Mouse (Mus musculus): ENCODE data around the gene Erlec1. TPM values are rescaled to one million over a fixed set of nuclear protein-coding genes. Genes with fewer than 3 reads are reported as not detected.

Gene Erlec1
- polyA plus RNA-seq, 1 experiment from 2014 or later, result 9.0 TPM

DNA sequence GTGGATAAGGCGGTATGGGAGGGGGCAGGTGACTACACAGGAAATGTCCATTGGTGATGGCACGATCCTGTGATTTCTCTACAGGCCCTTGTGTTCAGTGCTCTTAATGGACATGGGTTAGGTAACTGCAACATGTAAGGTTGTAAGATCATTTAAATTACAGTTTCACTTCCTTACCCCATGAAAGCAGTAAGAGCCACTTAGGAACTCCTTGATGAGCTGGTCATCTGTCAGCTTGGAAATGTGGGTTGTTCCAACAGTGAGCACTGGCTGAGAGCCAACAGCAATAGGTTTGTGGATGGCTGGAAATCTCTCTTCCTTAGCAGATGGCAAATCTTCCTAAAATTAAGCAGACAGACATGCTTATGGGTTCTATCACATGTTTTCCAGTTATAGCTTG is 10.6 kb downstream of the Erlec1 start:
- Histone ChIP-seq H3K4me1 (replicated peaks) (no peaks in the 10 kb centered on the region), H3K36me3 (peaks cover 57% of the 10 kb centered on the region)
- 100% methylated on average over 2 of the region's 2 CpGs for WGBS

DNA sequence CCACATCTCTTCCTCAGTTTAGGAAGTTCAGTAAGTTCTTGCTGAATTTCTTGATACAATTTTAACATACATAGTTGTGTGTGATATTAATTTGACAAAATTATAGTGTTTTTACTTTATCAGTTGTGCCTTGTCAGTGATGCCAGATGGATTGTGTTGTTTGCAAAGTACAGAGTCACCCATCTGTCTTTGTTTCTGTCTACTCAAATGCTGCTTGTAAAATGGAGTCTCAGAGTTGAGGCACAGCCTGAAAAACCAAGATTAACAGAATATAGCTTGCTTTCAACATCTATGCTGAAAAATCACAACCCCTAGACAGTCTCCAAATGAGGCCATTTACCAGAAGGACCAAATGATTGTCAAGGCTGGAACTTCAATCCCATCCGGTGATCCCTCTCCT is 25.6 kb downstream of the Erlec1 start:
- 100% methylated on average over 1 of the region's 1 CpGs for WGBS
- Histone ChIP-seq H3K4me3 (no peak overlapping the region), H3K4me2 (no peak overlapping the region), H3K27ac (no peak overlapping the region), H3K9me3 (replicated peaks) (no peaks in the 10 kb centered on the region), H3K9ac (no peak overlapping the region), H3K27me3 (no peaks in the 10 kb centered on the region), H3K4me1 (replicated peaks) (no peaks in the 10 kb centered on the region), H3K36me3 (peaks cover 35% of the 10 kb centered on the region)
- ATAC-seq (replicated peaks; ENCODE audit: insufficient number of reproducible peaks, insufficient read depth, low FRiP score, low read depth), result no peak

More for the DNA sequence above, 10.6 kb downstream of the Erlec1 start:
- Histone ChIP-seq H3K4me3 (no peak overlapping the region), H3K9ac (no peak overlapping the region), H3K4me2 (no peak overlapping the region), H3K9me3 (replicated peaks) (no peaks in the 10 kb centered on the region), H3K27me3 (no peaks in the 10 kb centered on the region), H3K27ac (no peak overlapping the region)
- ATAC-seq (replicated peaks; ENCODE audit: insufficient number of reproducible peaks, insufficient read depth, low FRiP score, low read depth), result no peak

DNA sequence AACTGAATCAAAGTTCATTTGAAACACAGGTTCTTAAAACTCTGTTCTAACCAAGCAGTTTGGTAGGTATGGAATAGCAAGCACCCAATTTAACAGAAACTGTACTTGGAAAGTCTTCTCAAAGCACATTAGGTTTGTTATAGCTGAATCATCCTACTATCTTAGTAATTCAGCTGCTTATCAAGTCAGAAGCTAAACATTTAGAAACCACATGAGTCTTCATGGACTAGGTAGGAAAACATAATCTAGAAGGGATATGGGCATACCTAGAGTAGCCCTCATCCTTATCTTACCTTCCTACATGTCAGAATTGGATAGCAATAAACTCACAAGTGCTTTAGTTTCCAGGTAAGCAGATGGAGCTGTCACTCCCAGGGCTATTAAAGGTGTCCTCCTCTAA is 26.1 kb downstream of the Erlec1 start:
- no peak overlapping the region for H3K9ac ChIP-seq
- H3K27me3 ChIP-seq, result no peaks in the 10 kb centered on the region
- no peak overlapping the region for H3K4me2 ChIP-seq
- H3K4me3 ChIP-seq, result no peak overlapping the region
- no peak overlapping the region for H3K27ac ChIP-seq
- no peak for ATAC-seq (replicated peaks; ENCODE audit: insufficient number of reproducible peaks, insufficient read depth, low FRiP score, low read depth)
- no peaks in the 10 kb centered on the region for H3K9me3 ChIP-seq (replicated peaks)
- peaks cover 35% of the 10 kb centered on the region for H3K36me3 ChIP-seq
- no peaks in the 10 kb centered on the region for H3K4me1 ChIP-seq (replicated peaks)

DNA sequence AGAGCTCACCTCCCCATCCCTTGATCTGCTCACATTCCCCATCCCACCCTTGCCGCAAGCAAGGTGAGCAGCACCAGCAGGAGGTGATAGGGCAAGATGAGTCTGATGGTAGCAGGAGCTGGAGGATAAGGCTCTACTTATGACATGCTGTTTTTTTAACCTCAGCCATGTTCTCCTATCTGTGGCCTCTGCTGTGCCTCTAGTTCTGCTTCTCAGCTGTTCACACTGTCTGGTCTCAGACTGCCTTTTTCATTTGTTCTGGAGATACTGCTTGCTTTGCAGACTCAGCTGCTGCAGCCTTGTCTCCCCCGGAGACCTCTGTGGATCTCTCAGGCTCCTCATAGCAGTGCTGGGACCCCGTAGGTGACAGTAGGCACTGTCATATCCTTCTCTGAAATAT is 30.9 kb downstream of the Erlec1 start:
- peaks cover 16% of the 10 kb centered on the region for H3K36me3 ChIP-seq
- no peaks in the 10 kb centered on the region for H3K4me1 ChIP-seq (replicated peaks)
- no peak overlapping the region for H3K27ac ChIP-seq
- H3K4me2 ChIP-seq, result no peak overlapping the region
- no peak overlapping the region for H3K9ac ChIP-seq
- H3K4me3 ChIP-seq, result no peak overlapping the region
- no peaks in the 10 kb centered on the region for H3K9me3 ChIP-seq (replicated peaks)
- no peaks in the 10 kb centered on the region for H3K27me3 ChIP-seq
- ATAC-seq (replicated peaks; ENCODE audit: insufficient number of reproducible peaks, insufficient read depth, low FRiP score, low read depth), result no peak
- 94% methylated on average over 3 of the region's 3 CpGs for WGBS

DNA sequence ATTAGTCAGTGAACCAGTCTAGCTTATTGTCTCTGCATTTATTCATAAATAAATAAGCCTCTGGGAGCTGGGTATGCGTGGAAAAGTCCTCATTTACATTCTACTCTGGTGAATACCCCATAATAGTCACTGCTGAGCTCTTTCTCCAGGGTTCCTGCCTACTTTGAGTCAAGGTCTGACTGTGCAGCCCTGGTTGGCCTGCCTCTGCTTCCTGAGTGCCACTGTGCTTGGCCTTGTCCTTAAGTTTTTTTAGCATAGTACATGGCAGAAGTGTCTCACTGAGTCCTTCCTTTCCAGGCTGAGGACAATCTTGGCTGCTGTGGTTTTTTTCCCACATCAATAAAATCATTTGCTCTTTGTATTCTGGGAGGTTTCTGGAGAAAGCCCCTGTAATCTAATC is 33.5 kb downstream of the Erlec1 start:
- Histone ChIP-seq H3K4me3 (no peak overlapping the region), H3K4me1 (replicated peaks) (no peaks in the 10 kb centered on the region), H3K27me3 (no peaks in the 10 kb centered on the region), H3K9ac (no peak overlapping the region), H3K4me2 (no peak overlapping the region), H3K36me3 (peaks cover 5% of the 10 kb centered on the region; the same call in 1 of the 2 replicates), H3K9me3 (replicated peaks) (no peaks in the 10 kb centered on the region), H3K27ac (no peak overlapping the region)
- no peak for ATAC-seq (replicated peaks; ENCODE audit: insufficient number of reproducible peaks, insufficient read depth, low FRiP score, low read depth)
- WGBS, result 68% methylated on average over 1 of the region's 1 CpGs

DNA sequence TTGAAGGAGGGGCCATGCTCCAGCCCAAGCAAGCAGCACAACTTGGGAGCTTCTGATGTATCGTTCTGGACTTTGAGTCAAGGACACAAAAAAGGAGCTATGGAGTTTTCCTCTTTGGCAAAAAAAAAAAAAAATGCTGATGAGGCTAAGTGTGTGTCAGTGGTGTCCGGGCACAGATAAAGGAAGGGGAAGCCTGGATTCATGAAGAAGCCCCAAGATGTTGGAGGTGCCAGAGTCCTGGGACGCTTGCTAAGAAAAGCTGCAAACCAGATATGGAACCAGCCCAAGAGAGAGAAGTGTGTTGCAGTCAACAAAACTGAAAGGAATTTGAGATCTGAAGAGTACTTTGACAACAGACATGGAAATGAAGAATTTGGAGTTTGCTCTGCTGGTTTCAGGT is 41.8 kb downstream of the Erlec1 start:
- Histone ChIP-seq H3K4me3 (no peak overlapping the region), H3K27ac (no peak overlapping the region), H3K9me3 (replicated peaks) (no peaks in the 10 kb centered on the region), H3K27me3 (no peaks in the 10 kb centered on the region), H3K36me3 (no peaks in the 10 kb centered on the region), H3K9ac (no peak overlapping the region), H3K4me1 (replicated peaks) (no peaks in the 10 kb centered on the region), H3K4me2 (no peak overlapping the region)
- WGBS, result 90% methylated on average over 3 of the region's 3 CpGs
- ATAC-seq (replicated peaks; ENCODE audit: insufficient number of reproducible peaks, insufficient read depth, low FRiP score, low read depth), result no peak

DNA sequence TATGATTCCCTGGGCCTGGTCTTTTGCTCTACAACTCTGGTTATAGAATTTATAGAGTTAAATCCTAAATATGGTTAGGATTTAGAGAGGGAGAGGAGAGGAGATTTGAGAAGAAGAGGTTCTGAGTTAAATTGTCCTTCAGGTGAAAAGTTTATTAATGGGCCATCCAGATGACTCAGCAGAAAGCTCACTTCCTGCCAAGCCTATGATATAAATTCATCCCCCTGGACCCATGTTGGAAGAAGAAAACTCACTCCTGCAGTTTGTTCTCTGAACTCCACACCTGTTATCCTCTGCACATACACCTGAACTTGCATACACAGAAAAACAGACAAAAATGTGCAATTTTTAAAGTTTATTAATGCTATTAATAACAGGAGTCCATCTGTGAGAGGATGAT is 54.8 kb downstream of the Erlec1 start:
- Histone ChIP-seq H3K27me3 (no peaks in the 10 kb centered on the region), H3K4me2 (no peak overlapping the region), H3K27ac (no peak overlapping the region), H3K4me1 (replicated peaks) (no peaks in the 10 kb centered on the region), H3K9me3 (replicated peaks) (no peaks in the 10 kb centered on the region), H3K9ac (no peak overlapping the region), H3K36me3 (no peaks in the 10 kb centered on the region), H3K4me3 (no peak overlapping the region)
- no peak for ATAC-seq (replicated peaks; ENCODE audit: insufficient number of reproducible peaks, insufficient read depth, low FRiP score, low read depth)

DNA sequence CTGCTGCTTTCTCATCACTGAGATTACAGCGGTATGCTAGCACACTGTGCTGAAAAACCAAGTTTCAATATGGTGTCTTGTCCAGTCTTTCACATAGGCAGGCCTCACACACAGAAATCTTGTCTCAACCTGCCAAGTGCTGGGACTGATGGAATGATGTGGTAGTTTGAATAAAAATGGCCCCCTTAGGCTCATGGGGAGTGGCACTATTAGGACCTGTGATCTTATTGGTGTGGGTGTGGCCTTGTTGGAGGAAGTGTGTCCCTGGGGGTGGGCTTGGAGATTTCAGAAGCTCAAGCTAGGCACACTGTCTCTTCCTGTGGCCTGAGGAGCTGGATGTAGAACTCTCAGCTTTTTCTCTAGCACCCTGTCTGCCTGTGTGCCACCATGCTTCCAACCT is 57.9 kb downstream of the Erlec1 start:
- 94% methylated on average over 1 of the region's 1 CpGs for WGBS
- Histone ChIP-seq H3K9ac (no peak overlapping the region), H3K27me3 (no peaks in the 10 kb centered on the region), H3K36me3 (no peaks in the 10 kb centered on the region), H3K4me1 (replicated peaks) (no peaks in the 10 kb centered on the region), H3K9me3 (replicated peaks) (no peaks in the 10 kb centered on the region), H3K4me2 (no peak overlapping the region), H3K4me3 (no peak overlapping the region), H3K27ac (no peak overlapping the region)
- no peak for ATAC-seq (replicated peaks; ENCODE audit: insufficient number of reproducible peaks, insufficient read depth, low FRiP score, low read depth)

DNA sequence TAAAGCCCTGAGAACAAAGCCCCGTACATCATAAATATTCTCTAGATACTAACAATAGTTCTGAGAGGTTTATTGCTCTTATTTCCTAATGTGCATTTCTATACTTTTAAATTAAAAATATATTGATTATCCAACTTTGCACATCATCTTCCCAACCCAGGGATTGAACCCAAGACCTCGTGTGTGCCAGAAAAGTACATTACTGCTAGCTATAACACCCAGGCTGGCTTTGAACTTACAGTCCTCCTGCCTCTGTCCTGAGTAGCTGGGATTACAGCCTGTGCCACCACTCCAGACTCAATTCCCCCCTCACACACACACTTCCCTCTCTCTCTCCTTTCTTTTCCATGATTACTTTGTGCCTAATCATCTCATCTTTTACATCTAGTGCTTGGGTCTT is 66.0 kb downstream of the Erlec1 start:
- WGBS, result 90% methylated on average over 2 of the region's 2 CpGs
- no peaks in the 10 kb centered on the region for H3K36me3 ChIP-seq
- no peak overlapping the region for H3K4me3 ChIP-seq
- H3K27me3 ChIP-seq, result no peaks in the 10 kb centered on the region
- no peak overlapping the region for H3K4me2 ChIP-seq
- H3K4me1 ChIP-seq (replicated peaks), result peaks cover 10% of the 10 kb centered on the region
- H3K9ac ChIP-seq, result no peak overlapping the region
- no peak overlapping the region for H3K27ac ChIP-seq
- no peak for ATAC-seq (replicated peaks; ENCODE audit: insufficient number of reproducible peaks, insufficient read depth, low FRiP score, low read depth)
- H3K9me3 ChIP-seq (replicated peaks), result no peaks in the 10 kb centered on the region

DNA sequence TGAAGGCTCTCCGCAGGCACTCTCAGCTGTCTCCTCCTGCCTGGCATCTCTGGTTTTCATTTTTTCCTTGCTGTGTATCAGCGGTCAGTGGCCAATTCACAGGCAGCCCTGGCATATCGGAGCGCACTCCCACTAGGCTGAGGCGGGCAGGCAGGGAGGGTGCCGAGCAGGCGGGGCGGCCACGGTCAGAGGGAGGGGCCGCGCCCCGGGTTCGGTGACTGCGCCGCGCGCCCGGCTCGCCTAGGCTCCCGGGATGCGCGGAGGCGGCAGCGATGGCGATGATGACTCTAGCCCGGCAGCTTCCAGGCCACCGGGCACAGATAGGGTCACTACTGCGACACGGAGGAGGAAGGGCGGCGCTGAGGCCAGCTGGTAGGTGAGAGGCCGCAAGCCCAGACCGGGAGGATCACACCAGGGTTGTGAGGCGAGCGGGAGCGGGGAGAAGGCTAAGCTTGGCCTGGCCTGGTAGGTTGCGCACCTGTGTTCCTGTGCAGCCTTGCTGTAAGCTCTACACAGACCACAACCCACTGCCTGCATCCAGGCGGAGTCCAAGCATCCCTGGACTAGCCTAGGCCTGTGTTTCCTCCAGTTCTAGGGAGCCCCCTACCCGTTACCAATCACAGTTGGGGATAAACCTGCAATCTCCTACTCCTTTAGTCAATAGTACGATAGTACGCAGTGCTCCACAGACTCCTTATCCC is 68.8 kb downstream of the Erlec1 start, which contains the start of the genes Gpr75 and Asb3:
Gene Gpr75, plus strand, starts transcription at position 188 of the 701 bp plus-strand sequence.
Gene Asb3, plus strand, starts transcription at position 246 of the 701 bp plus-strand sequence.
- H3K4me2 ChIP-seq, result peak within 1 kb of the TSS; percentile 90
- peak within 1 kb of the TSS; percentile 55 for H3K4me3 ChIP-seq
- H3K27me3 ChIP-seq, result no peaks in the 10 kb centered on the region
- no peaks in the 10 kb centered on the region for H3K9me3 ChIP-seq (replicated peaks)
- no peak within 1 kb of the TSS for H3K27ac ChIP-seq
- H3K4me1 ChIP-seq (replicated peaks), result peaks cover 10% of the 10 kb centered on the region
- peak; percentile 91 for ATAC-seq (replicated peaks; ENCODE audit: insufficient number of reproducible peaks, insufficient read depth, low FRiP score, low read depth)
- H3K36me3 ChIP-seq, result 0 out of 2 replicates have a peak, but pooled peaks cover 4% of the 10 kb centered on the region
- WGBS, result 5% methylated on average over 41 of the region's 41 CpGs
- peak within 1 kb of the TSS; percentile 50 for H3K9ac ChIP-seq

All from heart, embryonic 15.5 days (tissue).